Mouse (Mus musculus) embryonic facial prominence, embryonic 11.5 days (tissue): ENCODE results near the gene Kif13a. TPM values are rescaled to one million over a fixed set of nuclear protein-coding genes. Genes with fewer than 3 reads are reported as not detected.

Experiments used
- ATAC-seq: fragments of 200-750 bp; cut with Nextera tagmentation; replicated peaks from 2 replicates; pipeline ENCODE4 v1.8.0; 2017; ENCODE audit warnings: low read depth; ENCODE audit not compliant: insufficient number of reproducible peaks, low FRiP score, low TSS enrichment
- DNase-seq: peaks from one replicate; pipeline ENCODE4 v3.0.0-alpha.2; 2015; ENCODE audit warnings: low spot score
- H3K27ac ChIP-seq: fragments of 300-500 bp; sonication (generic); replicated peaks from 2 replicates; pipeline ENCODE4 v1.5.1; 2014; ENCODE audit warnings: mild to moderate bottlenecking, low read depth, low read length, control low read depth
- H3K27me3 ChIP-seq: fragments of 300-500 bp; sonication (generic); 2 replicates; pipeline ENCODE4 v1.6.1; 2014; ENCODE audit warnings: mild to moderate bottlenecking, low read length, moderate library complexity, mixed read lengths; ENCODE audit not compliant: control insufficient read depth, insufficient read depth
- H3K36me3 ChIP-seq: fragments of 300-500 bp; sonication (generic); replicated peaks from 2 replicates; pipeline ENCODE4 v1.6.1; 2014; ENCODE audit warnings: low read depth, mild to moderate bottlenecking, low read length, moderate library complexity, mixed read lengths; ENCODE audit not compliant: control insufficient read depth, insufficient read depth
- H3K4me1 ChIP-seq: fragments of 300-500 bp; sonication (generic); 2 replicates; pipeline ENCODE4 v1.6.1; 2014; ENCODE audit warnings: low read length, mixed read lengths; ENCODE audit not compliant: control insufficient read depth, insufficient read depth
- H3K4me2 ChIP-seq: fragments of 300-500 bp; sonication (generic); 2 replicates; pipeline ENCODE4 v1.6.1; 2014; ENCODE audit warnings: low read depth, mild to moderate bottlenecking, control low read depth, low read length, moderate library complexity
- H3K4me3 ChIP-seq: fragments of 300-500 bp; sonication (generic); 2 replicates; pipeline ENCODE4 v1.5.1; 2014; ENCODE audit warnings: low read depth, low read length, control low read depth
- H3K9ac ChIP-seq: fragments of 300-500 bp; sonication (generic); replicated peaks from 2 replicates; pipeline ENCODE4 v1.6.1; 2014; ENCODE audit warnings: mild to moderate bottlenecking, control low read depth, low read length
- H3K9me3 ChIP-seq: fragments of 300-500 bp; sonication (generic); replicated peaks from 2 replicates; pipeline ENCODE4 v1.6.1; 2016; ENCODE audit warnings: mild to moderate bottlenecking, low read length, inconsistent platforms, mixed read lengths; ENCODE audit not compliant: control insufficient read depth
- WGBS: fragments of 180-500 bp; shearing (Covaris S2); extraction: QIAGEN DNeasy Blood & Tissue Kit; methylation state at CpG from one replicate; pipeline ENCODE4 v1.1.7; 2014; 5-methylcytosine and 5-hydroxymethylcytosine counted together
- polyA plus RNA-seq: library from polyadenylated mRNA; unstranded; fragments of >200 nt; fragmentation: Nextera tagmentation; extraction: Ambion mirVana; gene quantifications from 2 replicates; pipeline ENCODE4 v1.2.1, GENCODE M21; 2014

Kif13a gene
- polyA plus RNA-seq, 1 experiment from 2014 or later: 19.1 TPM

DNA sequence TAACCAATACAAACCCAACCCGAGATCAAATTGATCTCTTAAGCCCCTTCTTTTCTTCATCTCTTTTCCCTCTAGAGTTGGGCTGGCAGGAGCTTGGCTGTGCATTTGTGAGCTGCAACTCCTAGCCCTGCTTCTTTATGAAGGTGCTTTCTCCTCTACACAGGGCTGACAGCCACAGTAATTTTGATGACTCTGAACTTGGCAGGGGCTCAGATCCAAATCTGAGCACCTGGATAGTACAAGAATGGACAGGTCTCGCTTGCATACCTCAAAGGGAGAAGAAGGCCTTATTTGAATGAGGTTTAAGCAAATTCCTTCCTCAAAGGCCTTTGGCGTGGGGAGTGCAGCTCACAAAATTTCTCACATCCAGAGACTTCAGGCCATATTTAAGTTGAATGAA is 88.0 kb downstream of the Kif13a start:
- Histone ChIP-seq H3K4me2 (no peak overlapping the region), H3K9me3 (no peaks in the 10 kb centered on the region), H3K4me3 (no peak overlapping the region), H3K27ac (no peak overlapping the region), H3K36me3 (no peaks in the 10 kb centered on the region), H3K4me1 (no peaks in the 10 kb centered on the region), H3K27me3 (no peaks in the 10 kb centered on the region), H3K9ac (no peak overlapping the region)
- WGBS: 84% methylated on average over 3 of the region's 3 CpGs
- no peak for DNase-seq
- no peak for ATAC-seq

DNA sequence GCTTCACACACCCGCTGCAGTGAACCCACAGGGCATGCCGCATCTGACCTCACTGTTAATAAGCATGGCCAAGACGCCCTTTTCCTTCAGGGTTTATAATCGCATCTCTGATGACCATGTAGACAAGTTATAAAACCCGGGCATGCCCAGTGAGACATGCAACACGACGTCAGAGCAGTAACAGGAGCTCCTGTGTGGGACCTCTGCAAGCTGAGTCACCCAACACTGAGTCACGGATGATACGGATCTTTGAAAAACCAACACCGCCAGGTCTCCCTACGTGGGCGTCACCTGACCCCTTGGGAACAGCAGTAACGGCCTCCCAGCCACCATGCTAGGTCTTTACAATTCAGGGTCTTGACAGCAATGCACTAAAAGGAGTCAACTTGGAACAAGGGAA is 89.0 kb downstream of the Kif13a start:
- Histone ChIP-seq H3K4me3 (no peak overlapping the region), H3K4me2 (no peak overlapping the region), H3K36me3 (no peaks in the 10 kb centered on the region), H3K9me3 (no peaks in the 10 kb centered on the region), H3K9ac (no peak overlapping the region), H3K27ac (no peak overlapping the region), H3K4me1 (no peaks in the 10 kb centered on the region), H3K27me3 (no peaks in the 10 kb centered on the region)
- ATAC-seq (no peak), DNase-seq (no peak)
- 88% methylated on average over 13 of the region's 13 CpGs for WGBS

DNA sequence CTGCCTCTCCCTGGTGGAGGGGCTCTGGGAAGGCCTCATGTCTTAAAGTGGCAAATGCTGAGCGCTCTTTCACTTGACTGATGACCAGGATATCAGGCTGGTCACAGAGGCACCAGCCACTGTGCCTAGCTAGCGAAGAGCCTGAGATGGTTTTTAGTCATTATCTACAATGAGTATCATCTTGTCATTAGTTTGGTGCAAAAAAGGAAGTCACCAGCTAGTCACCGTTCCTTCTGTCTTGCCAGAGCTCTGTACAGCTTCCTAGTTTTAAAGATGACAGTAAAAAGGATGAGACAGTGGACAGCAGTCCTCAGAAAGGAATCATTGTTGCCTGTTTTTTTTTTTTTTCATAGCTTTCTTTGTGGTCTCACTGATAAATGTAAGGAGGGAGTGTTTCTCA is 90.4 kb downstream of the Kif13a start:
- H3K9ac ChIP-seq: no peak overlapping the region
- no peak overlapping the region for H3K4me3 ChIP-seq
- H3K9me3 ChIP-seq: no peaks in the 10 kb centered on the region
- no peak overlapping the region for H3K27ac ChIP-seq
- no peak for DNase-seq
- no peak for ATAC-seq
- H3K4me2 ChIP-seq: no peak overlapping the region
- H3K36me3 ChIP-seq: no peaks in the 10 kb centered on the region
- 90% methylated on average over 3 of the region's 3 CpGs for WGBS
- H3K27me3 ChIP-seq: no peaks in the 10 kb centered on the region
- H3K4me1 ChIP-seq: no peaks in the 10 kb centered on the region

DNA sequence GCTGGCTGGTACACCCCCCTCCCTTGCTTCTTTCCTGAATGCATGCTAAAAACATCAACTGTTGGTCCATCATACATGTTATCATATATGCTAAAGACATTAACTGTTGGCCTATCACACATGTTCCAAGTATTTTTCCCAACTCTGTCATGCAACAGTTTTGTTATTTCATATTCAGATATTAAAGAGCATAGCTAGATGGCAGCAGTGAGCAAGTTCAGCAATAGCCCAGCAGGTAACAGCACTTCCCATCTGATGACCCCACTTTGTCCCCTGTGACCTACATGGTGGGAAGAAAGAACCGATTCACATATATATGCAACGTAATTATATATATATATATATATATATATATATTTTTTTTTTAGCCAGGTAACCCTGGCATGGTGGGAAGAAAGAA is 91.1 kb downstream of the Kif13a start:
- Histone ChIP-seq H3K4me3 (no peak overlapping the region), H3K4me1 (no peaks in the 10 kb centered on the region), H3K9me3 (no peaks in the 10 kb centered on the region), H3K9ac (no peak overlapping the region), H3K36me3 (no peaks in the 10 kb centered on the region), H3K27ac (no peak overlapping the region), H3K27me3 (no peaks in the 10 kb centered on the region), H3K4me2 (no peak overlapping the region)
- WGBS: 59% methylated on average over 2 of the region's 2 CpGs
- DNase-seq: peak; percentile 57
- no peak for ATAC-seq

DNA sequence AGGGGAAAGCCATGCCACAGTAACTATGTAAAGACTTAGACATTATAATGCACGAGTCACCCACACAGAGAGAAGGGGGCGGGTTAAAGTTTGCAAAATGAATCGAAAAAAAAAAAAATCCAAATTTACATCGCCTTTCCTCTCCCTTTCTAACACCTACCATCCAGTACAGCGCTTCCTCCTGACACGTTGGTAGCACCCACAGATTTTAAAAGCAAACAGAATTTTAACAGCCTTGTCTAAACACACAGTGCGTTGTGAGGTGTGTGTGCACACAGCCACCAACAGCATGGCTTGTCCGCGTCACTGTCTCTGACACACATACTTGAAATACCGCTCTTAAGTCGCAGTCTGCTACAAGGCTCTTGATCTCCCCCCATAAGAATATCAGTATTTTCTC is 94.3 kb downstream of the Kif13a start:
- 91% methylated on average over 11 of the region's 11 CpGs for WGBS
- ATAC-seq (no peak), DNase-seq (no peak)
- Histone ChIP-seq H3K27ac (no peak overlapping the region), H3K27me3 (no peaks in the 10 kb centered on the region), H3K4me3 (no peak overlapping the region), H3K4me2 (no peak overlapping the region), H3K9me3 (no peaks in the 10 kb centered on the region; the same call in 1 of the 2 replicates), H3K36me3 (peaks cover 5% of the 10 kb centered on the region), H3K9ac (no peak overlapping the region), H3K4me1 (no peaks in the 10 kb centered on the region)

DNA sequence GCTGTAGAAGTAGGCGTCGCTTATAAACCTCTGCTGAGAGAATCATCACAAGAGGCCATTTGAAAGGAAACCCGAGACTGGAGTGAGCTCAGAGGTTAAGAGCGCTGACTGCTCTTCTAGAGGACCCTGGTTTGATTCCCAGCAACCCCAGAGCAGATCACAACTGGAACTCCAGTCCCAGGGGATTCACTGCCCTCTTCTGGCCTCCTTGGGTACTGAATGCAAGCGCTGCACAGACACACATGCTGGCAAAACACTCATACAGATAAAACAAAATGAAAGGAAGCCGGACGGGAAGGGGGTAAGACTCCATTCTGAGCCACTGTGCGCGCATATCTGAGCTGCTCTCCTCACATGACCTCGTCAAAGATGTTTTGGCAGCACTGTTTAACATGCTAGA is 94.9 kb downstream of the Kif13a start:
- Histone ChIP-seq H3K9me3 (no peaks in the 10 kb centered on the region; the same call in 1 of the 2 replicates), H3K4me2 (no peak overlapping the region), H3K36me3 (peaks cover 6% of the 10 kb centered on the region), H3K4me1 (no peaks in the 10 kb centered on the region), H3K9ac (no peak overlapping the region), H3K27ac (no peak overlapping the region), H3K27me3 (no peaks in the 10 kb centered on the region), H3K4me3 (no peak overlapping the region)
- WGBS: 92% methylated on average over 10 of the region's 10 CpGs
- ATAC-seq: no peak
- DNase-seq: no peak

DNA sequence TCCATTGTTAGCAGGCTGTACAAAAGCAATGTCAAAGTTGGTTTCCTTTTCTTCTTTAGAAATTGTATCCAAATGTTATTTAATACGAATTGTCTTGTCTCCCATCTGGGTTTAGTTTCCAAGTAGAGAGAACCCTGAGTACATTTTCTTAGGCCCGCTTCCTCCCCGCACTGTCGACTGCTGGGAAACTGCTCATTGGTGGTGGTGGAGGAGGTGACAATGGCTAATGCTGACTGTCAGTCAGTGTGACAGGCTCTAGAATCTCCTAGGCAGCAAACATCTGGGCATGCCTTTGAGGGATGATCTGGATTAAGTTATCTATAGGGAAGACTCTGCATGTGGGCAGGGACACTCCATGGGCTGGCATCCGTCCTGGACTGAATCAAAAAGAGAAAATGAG is 96.1 kb downstream of the Kif13a start:
- Histone ChIP-seq H3K4me3 (no peak overlapping the region), H3K9me3 (no peaks in the 10 kb centered on the region; the same call in 1 of the 2 replicates), H3K27ac (no peak overlapping the region), H3K36me3 (peaks cover 11% of the 10 kb centered on the region), H3K4me1 (no peaks in the 10 kb centered on the region), H3K27me3 (no peaks in the 10 kb centered on the region), H3K9ac (no peak overlapping the region), H3K4me2 (no peak overlapping the region)
- no peak for ATAC-seq
- WGBS: 75% methylated on average over 5 of the region's 5 CpGs
- DNase-seq: no peak

DNA sequence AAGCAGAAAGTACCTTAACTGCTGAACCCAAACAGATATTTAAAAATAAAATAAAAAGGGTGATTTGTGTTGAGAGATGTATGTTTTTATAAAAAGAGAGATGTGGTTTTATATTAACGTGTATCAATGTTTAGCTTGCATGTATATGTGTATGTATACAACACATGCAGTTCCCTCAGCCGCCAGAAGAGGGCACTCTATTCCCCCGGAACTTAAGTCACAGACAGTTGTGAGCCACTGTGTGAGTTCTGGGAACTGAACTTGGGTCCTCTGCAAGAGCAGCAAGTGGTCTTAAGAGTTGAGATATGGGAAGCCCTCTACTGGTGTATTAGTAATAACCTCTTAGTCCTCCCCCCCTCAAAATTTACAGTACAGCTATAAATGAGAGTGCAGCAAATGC is 96.7 kb downstream of the Kif13a start:
- H3K27me3 ChIP-seq: no peaks in the 10 kb centered on the region
- no peaks in the 10 kb centered on the region; the same call in 1 of the 2 replicates for H3K9me3 ChIP-seq
- WGBS: 68% methylated on average over 3 of the region's 3 CpGs
- H3K27ac ChIP-seq: no peak overlapping the region
- DNase-seq (no peak), ATAC-seq (no peak)
- H3K4me2 ChIP-seq: no peak overlapping the region
- peaks cover 11% of the 10 kb centered on the region for H3K36me3 ChIP-seq
- H3K9ac ChIP-seq: no peak overlapping the region
- H3K4me1 ChIP-seq: no peaks in the 10 kb centered on the region
- no peak overlapping the region for H3K4me3 ChIP-seq
